Mouse (Mus musculus) E14TG2a.4 (cell line): ENCODE measurements around the gene Pspc1.

Source experiments
- H3K27me3 ChIP-seq: 2 replicates; pipeline ENCODE4 v1.6.1; 2014; ENCODE audit warnings: low read length, control low read depth; ENCODE audit not compliant: insufficient read depth
- H3K36me3 ChIP-seq: 2 replicates; pipeline ENCODE4 v1.6.1; 2014; ENCODE audit warnings: low read length, control low read depth; ENCODE audit not compliant: insufficient read depth
- H3K4me1 ChIP-seq: replicated peaks from 2 replicates; pipeline ENCODE4 v1.6.1; 2014; ENCODE audit warnings: low read depth, low read length, control low read depth
- H3K4me3 ChIP-seq: replicated peaks from 2 replicates; pipeline ENCODE4 v1.5.1; 2014; ENCODE audit warnings: mild to moderate bottlenecking, low read length
- H3K9me3 ChIP-seq: 2 replicates; pipeline ENCODE4 v1.6.1; 2014; ENCODE audit warnings: low read length, control low read depth
- CTCF ChIP-seq: conservative IDR thresholded peaks from 2 replicates; pipeline ENCODE4 v1.5.1; 2014; ENCODE audit warnings: low read length
- NANOG ChIP-seq: IDR thresholded peaks from 2 replicates; pipeline ENCODE4 v1.6.1; 2014; ENCODE audit warnings: borderline replicate concordance, low read length, mixed read lengths
- POU5F1 ChIP-seq: IDR thresholded peaks from 2 replicates; pipeline ENCODE4 v1.6.1; 2014; ENCODE audit warnings: low read length, borderline replicate concordance

Pspc1 gene

DNA sequence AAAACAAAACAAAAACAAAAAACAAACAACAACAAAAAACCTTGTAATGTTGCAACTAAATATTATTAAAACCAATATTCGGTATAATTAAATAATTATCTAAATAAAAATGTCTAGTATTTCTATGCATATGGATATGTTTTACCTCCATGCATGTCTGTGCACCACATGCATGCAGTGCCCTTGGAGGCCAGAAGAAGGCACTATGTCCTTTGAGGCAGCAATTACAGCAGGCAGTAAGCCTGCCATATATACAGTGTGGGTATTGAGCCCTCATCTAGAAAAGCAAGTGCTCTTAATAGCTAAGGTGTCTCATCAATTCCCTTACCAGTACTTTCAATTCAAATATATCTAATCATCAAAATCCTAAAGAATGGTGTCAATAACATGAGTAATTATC, 37.9 kb downstream of the Pspc1 start:
- Histone ChIP-seq H3K4me1 (0 out of 2 replicates have a peak, but pooled peaks cover 3% of the 10 kb centered on the region), H3K4me3 (no peak overlapping the region), H3K9me3 (no peaks in the 10 kb centered on the region), H3K27me3 (no peaks in the 10 kb centered on the region), H3K36me3 (peaks cover 50% of the 10 kb centered on the region)
- TF ChIP-seq POU5F1 (no peak), CTCF (peak; percentile 56)

- Histone ChIP-seq H3K4me1 (no peaks in the 10 kb centered on the region), H3K36me3 (peaks cover 48% of the 10 kb centered on the region), H3K4me3 (no peak overlapping the region), H3K9me3 (no peaks in the 10 kb centered on the region), H3K27me3 (no peaks in the 10 kb centered on the region)
- no peak for TF ChIP-seq POU5F1
- TF ChIP-seq NANOG: no peak
- TF ChIP-seq CTCF: no peak
Measured at GRCm38 (mm10) chr14:56726493-56726892, 51.6 kb downstream of the Pspc1 start.

- TF ChIP-seq NANOG (no peak), CTCF (no peak)
- Histone ChIP-seq H3K9me3 (no peaks in the 10 kb centered on the region), H3K36me3 (peaks cover 37% of the 10 kb centered on the region)
Measured at GRCm38 (mm10) chr14:56705687-56706086, 72.4 kb downstream of the Pspc1 start.

GRCm38 (mm10) chr14:56702644-56703043, 75.5 kb downstream of the Pspc1 start:
- no peaks in the 10 kb centered on the region for H3K27me3 ChIP-seq
- no peaks in the 10 kb centered on the region for H3K9me3 ChIP-seq
- H3K4me3 ChIP-seq: no peak overlapping the region
- peaks cover 57% of the 10 kb centered on the region for H3K36me3 ChIP-seq
- peaks cover 22% of the 10 kb centered on the region for H3K4me1 ChIP-seq
- TF ChIP-seq CTCF: no peak
- TF ChIP-seq POU5F1: no peak
- TF ChIP-seq NANOG: no peak

More at GRCm38 (mm10) chr14:56705687-56706086, 72.4 kb downstream of the Pspc1 start:
- Histone ChIP-seq H3K27me3 (no peaks in the 10 kb centered on the region), H3K4me3 (no peak overlapping the region), H3K4me1 (peaks cover 12% of the 10 kb centered on the region)

GRCm38 (mm10) chr14:56697836-56698235, 80.3 kb downstream of the Pspc1 start:
- Histone ChIP-seq H3K4me3 (no peak overlapping the region), H3K27me3 (no peaks in the 10 kb centered on the region)
- TF ChIP-seq POU5F1: no peak
- no peak for TF ChIP-seq NANOG
- TF ChIP-seq CTCF: no peak

GRCm38 (mm10) chr14:56695495-56695894, 82.6 kb downstream of the Pspc1 start:
- no peak for TF ChIP-seq NANOG
- TF ChIP-seq CTCF: no peak
- TF ChIP-seq POU5F1: no peak
- H3K4me3 ChIP-seq: no peak overlapping the region
- H3K36me3 ChIP-seq: peaks cover 99% of the 10 kb centered on the region
- no peaks in the 10 kb centered on the region for H3K9me3 ChIP-seq
- no peaks in the 10 kb centered on the region for H3K27me3 ChIP-seq
- H3K4me1 ChIP-seq: peaks cover 8% of the 10 kb centered on the region

More at GRCm38 (mm10) chr14:56697836-56698235, 80.3 kb downstream of the Pspc1 start:
- Histone ChIP-seq H3K9me3 (no peaks in the 10 kb centered on the region), H3K36me3 (peaks cover 83% of the 10 kb centered on the region), H3K4me1 (peaks cover 11% of the 10 kb centered on the region)

DNA sequence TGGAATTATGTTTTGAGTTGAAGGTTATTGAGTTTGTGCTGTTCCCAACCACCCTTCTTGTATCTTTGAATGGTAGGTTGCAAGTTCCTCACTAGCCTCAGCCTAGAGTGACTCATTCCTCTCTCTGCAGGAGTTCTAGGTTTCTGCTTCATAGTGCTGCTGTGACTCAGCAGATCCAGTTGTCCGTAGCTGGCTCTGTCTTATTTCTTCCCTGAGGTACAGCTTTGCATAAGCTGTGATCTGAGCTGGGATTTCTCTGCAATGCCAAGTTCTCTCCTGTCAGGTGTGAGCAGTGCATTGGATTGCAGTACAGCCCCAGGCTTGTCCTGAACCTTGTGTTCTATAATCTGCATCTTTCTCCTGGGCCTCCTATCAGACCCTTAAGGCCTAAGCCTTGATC, 88.3 kb downstream of the Pspc1 start:
- Histone ChIP-seq H3K4me3 (no peak overlapping the region), H3K4me1 (peaks cover 15% of the 10 kb centered on the region), H3K36me3 (peaks cover 100% of the 10 kb centered on the region), H3K9me3 (no peaks in the 10 kb centered on the region), H3K27me3 (no peaks in the 10 kb centered on the region)
- TF ChIP-seq POU5F1 (no peak), CTCF (no peak), NANOG (no peak)

GRCm38 (mm10) chr14:56689116-56689515, 89.0 kb downstream of the Pspc1 start:
- Histone ChIP-seq H3K27me3 (no peaks in the 10 kb centered on the region), H3K4me3 (no peak overlapping the region)
- TF ChIP-seq CTCF (no peak), NANOG (no peak), POU5F1 (no peak)

GRCm38 (mm10) chr14:56685426-56685825, 92.7 kb downstream of the Pspc1 start:
- TF ChIP-seq POU5F1 (no peak), NANOG (no peak), CTCF (no peak)
- Histone ChIP-seq H3K27me3 (no peaks in the 10 kb centered on the region), H3K9me3 (no peaks in the 10 kb centered on the region), H3K4me3 (no peak overlapping the region), H3K4me1 (peaks cover 17% of the 10 kb centered on the region), H3K36me3 (peaks cover 100% of the 10 kb centered on the region)

More at GRCm38 (mm10) chr14:56689116-56689515, 89.0 kb downstream of the Pspc1 start:
- Histone ChIP-seq H3K4me1 (peaks cover 15% of the 10 kb centered on the region), H3K9me3 (no peaks in the 10 kb centered on the region), H3K36me3 (peaks cover 100% of the 10 kb centered on the region)
